Mouse (Mus musculus): ENCODE measurements at regions not wholly inside any gene's neighbourhood (a gene's known extent, or its start where the extent isn't known, plus 50 kb on each side); places are given as distances from the start of the nearest gene placed in this dataset.

DNA sequence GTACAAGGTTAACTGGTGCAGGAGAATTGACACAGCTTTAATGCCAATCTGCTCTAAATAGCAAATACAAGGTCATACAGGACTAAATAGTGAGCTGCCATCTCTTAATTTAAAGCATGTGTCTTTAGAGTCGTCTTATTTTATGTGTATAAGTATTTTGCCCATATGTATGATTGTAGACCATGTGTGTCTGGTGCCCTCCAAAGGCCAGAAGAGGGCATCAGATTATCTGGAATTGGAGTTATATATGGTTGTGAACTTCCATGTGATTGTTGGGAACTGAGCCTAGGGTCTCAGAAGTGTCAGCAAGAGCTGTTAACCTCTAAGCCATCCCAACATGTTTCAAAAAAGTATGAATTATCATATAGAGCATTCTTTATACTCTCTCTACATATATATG lies 68.8 kb upstream of the Tmeff2 start:
- TF ChIP-seq CTCF (conservative IDR thresholded peaks at IDR 0.05 in 1 of 2, IDR thresholded peaks at IDR 0.05 in 1 of 2; ENCODE audit: low read depth in 2 of 2, low read length in 2 of 2) (no peak; a peak in 1 of 4 replicates), E2F4 (IDR thresholded peaks at IDR 0.05; ENCODE audit: insufficient replicate concordance, low read depth, low read length) (no peak), MXI1 (IDR thresholded peaks at IDR 0.05; ENCODE audit: low read depth, low read length) (no peak), USF1 (IDR thresholded peaks at IDR 0.05; ENCODE audit: low read depth, low read length) (no peak), ETS1 (conservative IDR thresholded peaks at IDR 0.05; ENCODE audit: low read depth, low read length) (no peak), SIN3A (IDR thresholded peaks at IDR 0.05; ENCODE audit: low read length) (no peak), POLR2AphosphoS2 (IDR thresholded peaks at IDR 0.05; ENCODE audit: low read depth, low read length) (no peak), POLR2A (IDR thresholded peaks at IDR 0.05; ENCODE audit: low read depth, low read length) (no peak), ZMIZ1 (IDR thresholded peaks at IDR 0.05; ENCODE audit: low read depth, low read length) (no peak), EP300 (IDR thresholded peaks at IDR 0.05; ENCODE audit: low read length) (no peak), MAFK (IDR thresholded peaks at IDR 0.05; ENCODE audit: insufficient replicate concordance, low read length) (no peak), ZNF384 (IDR thresholded peaks at IDR 0.05; ENCODE audit: low read depth, low read length) (no peak), HCFC1 (IDR thresholded peaks at IDR 0.05; ENCODE audit: low read depth, low read length) (no peak), MAZ (IDR thresholded peaks at IDR 0.05; ENCODE audit: low read depth, low read length) (no peak)

All from CH12.LX (cell line).